Mouse (Mus musculus) cerebellum, postnatal 10 days (tissue): ENCODE data around the gene Sh3pxd2a.
"Not testable (repeated sequence)": the region's sequence is repeated elsewhere in the genome, so short reads cannot be mapped to it uniquely, and the experiment has no call there.

Experiments used
- DNase-seq, 2 experiments: peaks; one replicate each; pipeline ENCODE4 v3.0.0; 2021; ENCODE audit warnings: mixed read lengths in 2 of 2

Sh3pxd2a gene

DNA sequence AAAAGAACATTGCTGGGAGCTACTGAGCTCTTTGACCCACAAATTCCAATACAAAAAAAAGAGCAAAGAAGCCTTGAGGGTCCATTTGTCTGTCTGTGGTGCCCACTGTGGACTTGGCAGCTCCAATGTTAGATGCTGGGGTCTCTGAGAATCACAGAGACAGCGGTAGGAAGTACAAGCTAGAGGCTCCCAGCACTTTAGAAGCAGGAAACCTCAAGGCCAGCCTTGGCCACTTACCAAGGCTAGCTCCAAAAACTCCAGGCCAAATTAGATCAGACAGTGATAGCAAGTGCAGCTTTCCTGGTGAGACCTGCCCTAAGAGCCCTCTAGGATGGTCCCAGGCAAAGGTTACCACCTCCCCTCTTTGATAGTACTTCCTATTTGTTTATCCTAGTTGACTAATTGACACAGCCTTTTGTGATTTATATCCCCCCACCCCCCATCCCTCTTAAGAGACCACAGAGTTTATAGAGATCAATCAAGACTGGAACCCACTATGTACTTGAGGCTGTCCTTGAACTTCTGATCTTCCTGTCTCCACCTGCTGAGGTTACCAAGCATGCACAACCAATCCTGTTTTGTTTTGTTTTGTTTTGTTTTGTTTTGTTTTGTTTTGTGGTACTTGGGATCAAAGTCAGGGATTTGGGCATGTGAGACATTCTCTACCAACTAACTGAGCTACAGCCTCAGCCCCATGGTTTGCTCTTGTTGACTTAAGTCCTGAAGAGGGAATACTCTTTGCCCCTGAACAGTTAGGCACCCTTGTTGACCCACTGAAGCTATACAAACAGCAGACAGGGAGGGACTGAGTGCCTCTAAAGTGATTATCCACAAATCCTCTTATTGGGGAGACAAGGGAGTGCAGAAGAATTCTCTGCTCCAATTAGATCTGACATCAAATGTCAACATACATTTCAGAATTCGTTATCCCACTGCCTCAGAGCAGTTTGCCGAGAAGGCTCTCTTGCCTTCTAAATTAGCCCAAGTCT lies 60.5 kb downstream of the Sh3pxd2a start:
- DNase-seq: no peak

DNA sequence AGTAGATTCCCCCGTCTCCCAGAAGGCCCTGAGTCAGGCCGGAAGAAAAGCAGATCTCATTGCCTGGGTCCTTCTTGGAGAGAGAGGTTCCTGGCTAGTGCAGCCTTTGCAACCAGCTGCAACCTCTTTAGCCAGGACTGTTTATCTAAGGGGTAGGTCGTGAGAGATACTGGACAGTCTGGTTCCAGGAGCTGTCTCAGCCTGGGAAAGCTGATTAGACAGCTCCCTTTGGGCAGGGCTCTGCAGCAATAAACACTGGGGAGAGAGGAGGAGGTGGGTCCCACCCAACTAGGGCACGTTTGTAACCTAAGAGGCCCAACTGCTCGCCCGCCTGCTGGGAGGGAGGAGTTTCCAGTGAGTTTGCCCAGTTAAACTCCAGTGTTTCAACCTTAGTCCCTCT lies 61.2 kb downstream of the Sh3pxd2a start:
- no peak for DNase-seq

DNA sequence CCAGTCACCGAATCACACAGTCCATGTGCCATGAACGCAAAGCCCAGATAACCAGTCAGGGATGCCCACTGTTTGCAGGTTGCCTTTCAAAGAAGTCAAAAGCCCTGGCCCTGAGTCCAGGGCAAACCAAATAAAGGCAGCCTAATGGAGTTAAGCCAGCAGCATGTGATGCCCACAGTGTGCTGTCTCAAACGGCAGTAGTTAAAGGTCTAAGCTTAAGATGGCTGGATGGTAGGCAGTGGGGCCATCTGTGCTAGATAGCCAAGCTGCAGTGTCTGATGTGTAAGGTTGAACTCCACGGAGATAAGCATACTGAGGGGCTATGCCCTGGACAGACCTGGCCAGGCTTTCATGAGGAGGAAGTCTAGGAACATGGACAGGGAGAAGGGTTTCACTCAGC lies 61.7 kb downstream of the Sh3pxd2a start:
- no peak for DNase-seq

DNA sequence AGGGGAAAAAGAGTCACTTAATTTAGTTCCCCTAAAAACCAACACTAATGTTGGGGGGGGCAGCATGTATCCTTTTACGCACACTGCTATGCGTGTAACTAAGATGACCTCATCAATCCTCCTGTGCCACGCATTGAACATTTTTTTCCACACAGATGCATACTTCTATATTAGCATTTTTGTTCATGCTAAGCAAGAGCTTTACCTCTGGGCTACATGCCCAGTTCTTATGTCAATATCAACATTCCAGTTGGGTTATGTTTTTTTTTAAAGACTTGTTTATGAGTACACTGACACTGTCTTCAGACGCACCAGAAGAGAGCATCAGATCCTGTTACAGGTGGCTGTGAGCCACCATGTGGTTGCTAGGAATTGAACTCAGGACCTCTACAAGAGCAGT lies 64.5 kb downstream of the Sh3pxd2a start:
- DNase-seq: no peak

DNA sequence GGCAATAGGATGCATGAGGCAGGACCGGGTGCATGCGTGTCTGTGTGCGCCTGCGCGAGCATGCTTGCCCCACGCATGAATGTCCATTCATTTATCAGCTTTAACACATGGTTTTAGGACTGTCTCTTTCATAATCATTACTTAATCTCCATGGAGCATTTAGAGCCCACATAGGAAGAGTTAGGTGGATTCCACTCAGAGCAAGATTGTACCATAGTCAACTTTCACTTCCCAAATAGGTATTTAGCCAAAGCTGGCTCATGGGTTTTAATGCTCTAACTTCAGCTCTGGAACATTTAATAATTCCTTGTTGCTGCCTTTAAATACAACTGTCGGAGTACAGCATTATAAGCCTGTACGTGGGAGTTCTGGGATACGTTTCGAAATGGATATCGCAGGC lies 65.2 kb downstream of the Sh3pxd2a start:
- DNase-seq: no peak

GRCm38 (mm10) chr19:47397882-47398671 lies 66.1 kb downstream of the Sh3pxd2a start:
- peak; percentile 58 to 71 for DNase-seq

GRCm38 (mm10) chr19:47395338-47395737 lies 68.9 kb downstream of the Sh3pxd2a start:
- DNase-seq: no peak

- not testable (repeated sequence) for DNase-seq
These were observed 69.4 kb downstream of the Sh3pxd2a start for GRCm38 (mm10) chr19:47394781-47395180.

- DNase-seq: no peak
These were observed 73.3 kb downstream of the Sh3pxd2a start for GRCm38 (mm10) chr19:47390878-47391277.

DNA sequence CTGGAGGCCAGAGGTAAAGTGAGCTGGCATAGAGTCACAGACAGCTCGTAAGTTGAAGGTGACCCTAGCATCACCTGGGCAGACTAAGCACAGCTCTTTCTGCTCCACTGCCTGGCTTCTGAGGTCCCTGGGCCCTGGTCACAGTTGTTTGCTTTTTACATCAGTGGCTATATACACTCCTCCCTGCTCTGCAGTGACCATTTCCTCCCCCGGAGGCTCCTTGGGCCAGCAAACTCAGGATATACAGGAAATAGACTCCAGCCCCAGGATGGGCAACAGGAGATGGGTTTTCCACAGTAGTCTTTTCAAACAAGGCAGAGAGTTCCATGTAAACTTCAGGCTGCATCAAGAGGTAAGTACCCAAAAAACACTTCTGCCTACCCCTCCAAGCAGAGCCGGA lies 76.3 kb downstream of the Sh3pxd2a start:
- DNase-seq: no peak

GRCm38 (mm10) chr19:47387395-47387794 lies 76.8 kb downstream of the Sh3pxd2a start:
- no peak for DNase-seq

GRCm38 (mm10) chr19:47385971-47386370 lies 78.2 kb downstream of the Sh3pxd2a start:
- no peak for DNase-seq

DNA sequence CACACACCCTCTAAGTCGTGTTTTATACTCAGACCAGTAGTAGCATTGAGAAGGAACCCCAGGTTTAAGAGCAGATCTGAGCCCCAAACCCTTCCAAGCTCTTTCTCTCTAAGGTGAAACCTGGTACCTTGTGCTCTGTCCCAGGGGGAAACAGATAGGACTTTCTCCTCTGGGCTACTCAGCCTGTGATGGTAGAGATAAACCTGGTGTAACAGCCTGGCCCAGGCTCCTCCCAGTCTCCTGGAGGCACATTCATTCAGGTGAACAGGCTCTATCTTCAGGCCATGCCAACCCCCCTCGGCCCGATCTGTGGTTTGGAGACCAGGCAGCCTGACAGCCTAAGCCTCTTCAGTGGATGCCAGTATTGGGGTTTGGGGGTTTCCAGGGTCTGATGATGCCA lies 79.6 kb downstream of the Sh3pxd2a start:
- no peak for DNase-seq

DNA sequence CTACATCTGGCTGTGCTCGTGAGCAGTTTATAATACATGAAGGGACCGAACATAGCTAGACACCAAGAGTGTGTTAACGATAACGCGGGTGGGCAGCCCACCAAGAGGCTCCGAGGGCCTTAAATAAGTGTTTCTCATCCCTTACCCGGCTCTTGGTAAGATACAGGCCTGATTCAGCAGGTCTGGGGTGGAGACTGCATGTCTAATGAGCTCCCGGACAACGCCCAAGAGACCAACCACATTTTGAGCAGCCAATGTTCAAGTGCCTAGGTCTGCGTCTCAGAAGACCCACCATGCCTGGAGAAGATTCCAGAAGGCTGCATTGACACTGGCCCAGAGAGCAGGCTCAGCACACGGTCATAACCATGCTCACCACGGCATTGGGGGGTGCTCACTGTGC lies 80.2 kb downstream of the Sh3pxd2a start:
- no peak for DNase-seq

DNA sequence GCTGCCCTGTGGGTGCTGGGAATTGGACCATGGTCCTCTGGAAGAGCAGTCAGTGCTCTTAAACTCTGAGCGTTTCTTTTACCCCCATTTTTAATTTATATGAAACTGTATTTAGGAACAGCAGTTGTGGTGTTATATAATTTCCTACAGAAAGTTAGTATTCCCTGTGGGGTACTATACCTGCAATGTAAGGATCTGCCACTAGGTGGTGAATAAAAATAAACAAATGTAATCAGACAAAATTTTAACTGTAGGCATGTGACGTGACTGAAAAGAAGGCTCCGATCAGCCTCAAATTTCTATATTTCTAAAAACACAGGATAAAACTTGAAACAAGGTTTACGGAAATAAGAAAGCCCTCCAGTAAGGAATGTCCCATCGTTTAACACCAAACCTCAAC lies 81.9 kb downstream of the Sh3pxd2a start:
- no peak for DNase-seq

DNA sequence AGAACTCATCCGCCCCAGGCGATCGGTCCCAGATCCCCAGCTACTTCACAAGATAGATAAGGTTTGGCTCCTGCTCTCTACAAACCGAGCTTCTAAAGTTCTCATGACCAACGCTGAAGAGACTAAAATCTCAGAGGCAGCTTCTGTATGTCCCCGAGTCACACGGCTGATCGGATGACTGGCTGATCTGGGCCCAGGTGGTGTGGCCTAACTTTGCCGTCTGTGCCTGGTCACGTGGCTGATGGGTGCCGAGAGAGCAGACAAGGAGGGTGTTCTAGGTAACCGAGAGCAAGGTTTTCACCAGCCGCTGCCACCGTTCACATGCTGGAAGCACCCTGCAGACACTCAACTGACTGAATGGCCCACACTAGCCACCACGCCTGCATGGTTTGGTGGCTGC lies 83.2 kb downstream of the Sh3pxd2a start:
- no peak for DNase-seq

DNA sequence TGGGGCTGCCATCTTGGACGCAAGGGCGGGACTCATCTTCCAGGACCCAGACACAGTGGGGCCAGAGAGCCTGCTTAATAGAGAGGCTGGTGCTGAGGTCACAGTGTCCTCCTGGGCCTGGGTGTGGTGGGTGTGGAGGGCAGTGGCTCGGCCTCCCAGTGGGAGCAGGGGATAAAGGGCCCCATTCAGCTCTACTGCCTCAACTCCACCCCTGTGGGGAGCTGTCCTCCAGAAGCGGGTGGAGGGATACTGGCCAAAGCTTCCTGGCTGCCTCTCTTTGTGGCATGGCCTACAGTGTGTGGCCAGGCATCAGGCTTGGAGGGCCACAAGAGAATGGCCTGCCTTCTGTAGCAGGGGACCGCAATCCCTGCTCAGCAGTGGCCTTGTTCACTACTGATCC lies 85.1 kb downstream of the Sh3pxd2a start:
- DNase-seq: no peak

DNA sequence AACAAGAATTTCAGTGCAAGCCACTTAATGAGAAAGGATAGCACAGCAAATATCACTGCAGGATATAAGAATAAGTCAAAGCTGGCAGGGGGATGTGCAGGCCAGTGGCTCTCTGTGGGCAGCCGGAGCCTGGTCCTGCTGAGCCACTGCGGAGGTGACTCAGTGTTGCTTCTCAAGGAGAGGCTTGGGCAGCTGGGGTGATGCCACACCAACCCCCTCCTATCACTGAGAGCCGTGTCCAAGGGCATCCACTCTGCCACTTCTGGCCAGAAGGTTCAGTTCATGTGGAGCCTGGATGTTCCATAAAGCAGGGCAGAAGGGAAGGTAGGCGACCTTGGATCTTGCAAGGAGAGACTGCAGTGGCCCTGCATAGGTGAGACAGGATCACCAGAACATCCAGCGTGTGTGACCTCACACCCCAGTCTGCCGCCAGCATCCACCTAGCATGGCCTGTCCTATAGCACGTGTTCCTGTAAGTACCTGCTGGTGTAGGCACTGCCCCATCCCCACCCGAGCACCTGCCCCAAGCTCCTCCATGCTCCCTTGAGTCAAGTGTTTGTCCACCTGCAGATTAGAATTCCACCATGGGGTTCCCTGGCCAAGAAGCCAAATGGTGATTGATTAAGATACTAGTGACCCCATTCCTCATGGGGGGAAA lies 89.2 kb downstream of the Sh3pxd2a start:
- no peak for DNase-seq

DNA sequence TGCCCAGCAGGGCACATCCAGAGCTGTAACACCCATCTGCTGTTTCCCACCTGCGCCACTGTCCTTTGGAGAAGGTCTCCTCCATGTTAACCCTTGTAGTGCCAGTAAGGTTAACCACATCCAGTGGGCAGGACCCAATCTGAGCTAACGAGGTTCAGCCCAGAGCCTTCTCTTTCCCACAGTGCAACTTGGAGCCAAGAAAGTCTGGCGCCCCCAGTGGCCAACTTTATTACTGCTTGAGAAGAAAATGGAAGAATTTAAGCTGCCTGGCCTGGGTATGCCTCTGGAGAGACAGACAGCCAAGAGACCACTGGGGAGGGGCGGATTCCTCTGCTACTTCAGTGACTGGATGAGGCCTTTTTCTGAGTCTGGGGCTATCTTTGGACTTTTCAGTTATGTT lies 89.8 kb downstream of the Sh3pxd2a start:
- DNase-seq: peak; percentile 79 to 87

GRCm38 (mm10) chr19:47372044-47372443 lies 92.2 kb downstream of the Sh3pxd2a start:
- DNase-seq: no peak

GRCm38 (mm10) chr19:47371521-47371920 lies 92.7 kb downstream of the Sh3pxd2a start:
- DNase-seq: peak; percentile 82 to 86

DNA sequence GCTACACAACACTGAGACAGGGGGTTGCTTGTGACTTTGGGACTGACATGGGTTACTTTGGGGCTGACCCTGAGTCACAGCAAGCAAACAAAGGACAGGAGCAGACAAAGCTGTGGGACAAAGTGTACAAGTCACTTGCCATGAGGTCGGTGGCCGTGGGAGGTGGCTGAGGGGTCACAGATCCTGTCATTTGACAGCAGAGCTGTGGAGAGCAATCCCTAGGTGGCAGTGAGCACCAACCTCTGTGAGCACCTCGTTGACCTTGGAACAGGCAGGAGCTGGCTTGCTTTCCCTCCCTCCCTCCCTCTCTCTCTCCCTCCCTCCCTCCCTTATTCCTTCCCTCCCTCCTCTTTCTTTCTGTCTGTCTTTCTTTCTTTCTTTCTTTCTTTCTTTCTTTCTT lies 95.2 kb downstream of the Sh3pxd2a start:
- no peak for DNase-seq

DNA sequence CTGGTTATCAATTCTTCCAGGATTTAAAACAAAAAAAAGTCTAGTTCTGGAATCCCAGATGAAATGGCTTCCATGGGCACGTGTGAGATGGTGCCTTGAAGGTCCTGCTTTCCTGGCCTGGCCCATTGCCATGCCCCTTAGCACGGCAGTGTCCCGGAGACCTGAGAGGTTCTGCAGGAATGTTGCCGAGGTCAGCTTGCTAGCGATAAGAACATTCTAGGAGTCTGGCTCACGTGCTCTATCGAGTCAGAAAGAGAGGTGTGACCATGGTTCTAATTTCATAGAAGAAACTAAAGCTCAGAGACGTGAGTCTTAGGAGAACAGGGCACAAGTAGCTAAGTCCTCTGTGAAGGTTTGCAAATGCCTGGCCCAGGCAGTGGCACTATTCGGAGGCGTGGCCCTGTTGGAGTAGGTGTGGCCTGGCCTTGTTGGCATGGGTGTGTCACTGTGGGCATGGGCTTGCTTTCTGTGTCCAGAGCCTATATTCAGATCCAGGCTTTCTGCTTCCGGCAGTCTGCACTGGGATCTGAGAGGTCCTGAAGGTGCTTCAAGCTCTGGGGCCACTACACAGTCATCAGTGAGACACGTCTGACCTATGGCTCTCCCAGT lies 96.8 kb downstream of the Sh3pxd2a start:
- DNase-seq: peak in 1 of 2 experiments; percentile 38
